Mouse (Mus musculus): Measurements from ENCODE around the gene Actg1. TPM values are rescaled to one million over a fixed set of nuclear protein-coding genes. Genes with fewer than 3 reads are reported as not detected.
A peak's percentile ranks its signal among the peaks of the same experiment; 100 is the strongest.

Gene Actg1
- polyA plus RNA-seq, 1 experiment from 2014 or later, result 3,237 TPM

DNA sequence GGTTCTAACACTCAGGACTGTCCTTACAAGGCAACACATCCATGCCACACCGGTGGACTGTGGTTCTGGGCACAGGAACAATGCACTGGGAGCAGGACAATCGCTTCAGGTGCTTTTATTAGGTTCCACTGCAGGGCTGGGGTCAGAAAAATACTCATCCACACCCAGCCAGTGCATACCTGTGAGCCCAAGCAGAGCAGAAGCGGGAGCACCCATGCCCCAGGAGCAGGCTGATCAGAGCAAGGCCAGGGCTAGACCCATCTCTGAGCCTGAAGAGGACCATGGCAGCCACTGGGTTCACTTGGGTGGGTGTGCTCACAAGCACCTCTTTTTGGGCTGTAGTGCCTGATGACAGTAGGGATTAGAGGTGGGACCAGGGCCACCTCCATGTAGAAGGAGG lies 31.9 kb upstream of the Actg1 start:
- Histone ChIP-seq H3K9ac (replicated peaks; ENCODE audit: low read length) (no peak overlapping the region), H3K27ac (replicated peaks; ENCODE audit: low read depth, low read length) (no peak overlapping the region), H3K36me3 (replicated peaks; ENCODE audit: control insufficient read depth, insufficient read depth, low read depth, low read length) (peaks cover 12% of the 10 kb centered on the region), H3K4me2 (ENCODE audit: low read depth, low read length) (no peak overlapping the region), H3K9me3 (replicated peaks; ENCODE audit: control insufficient read depth, low read length) (no peaks in the 10 kb centered on the region), H3K4me3 (ENCODE audit: low read depth, low read length) (no peak overlapping the region), H3K27me3 (ENCODE audit: control insufficient read depth, insufficient read depth, low read length) (no peaks in the 10 kb centered on the region), H3K4me1 (ENCODE audit: control insufficient read depth, insufficient read depth, low read length) (peaks cover 2% of the 10 kb centered on the region; the same call in 1 of the 2 replicates)
- no peak for ATAC-seq (replicated peaks; ENCODE audit: insufficient number of reproducible peaks, low FRiP score, low TSS enrichment, low read depth)
- no peak for DNase-seq (ENCODE audit: low spot score)
- 95% methylated on average over 3 of the region's 3 CpGs for WGBS

DNA sequence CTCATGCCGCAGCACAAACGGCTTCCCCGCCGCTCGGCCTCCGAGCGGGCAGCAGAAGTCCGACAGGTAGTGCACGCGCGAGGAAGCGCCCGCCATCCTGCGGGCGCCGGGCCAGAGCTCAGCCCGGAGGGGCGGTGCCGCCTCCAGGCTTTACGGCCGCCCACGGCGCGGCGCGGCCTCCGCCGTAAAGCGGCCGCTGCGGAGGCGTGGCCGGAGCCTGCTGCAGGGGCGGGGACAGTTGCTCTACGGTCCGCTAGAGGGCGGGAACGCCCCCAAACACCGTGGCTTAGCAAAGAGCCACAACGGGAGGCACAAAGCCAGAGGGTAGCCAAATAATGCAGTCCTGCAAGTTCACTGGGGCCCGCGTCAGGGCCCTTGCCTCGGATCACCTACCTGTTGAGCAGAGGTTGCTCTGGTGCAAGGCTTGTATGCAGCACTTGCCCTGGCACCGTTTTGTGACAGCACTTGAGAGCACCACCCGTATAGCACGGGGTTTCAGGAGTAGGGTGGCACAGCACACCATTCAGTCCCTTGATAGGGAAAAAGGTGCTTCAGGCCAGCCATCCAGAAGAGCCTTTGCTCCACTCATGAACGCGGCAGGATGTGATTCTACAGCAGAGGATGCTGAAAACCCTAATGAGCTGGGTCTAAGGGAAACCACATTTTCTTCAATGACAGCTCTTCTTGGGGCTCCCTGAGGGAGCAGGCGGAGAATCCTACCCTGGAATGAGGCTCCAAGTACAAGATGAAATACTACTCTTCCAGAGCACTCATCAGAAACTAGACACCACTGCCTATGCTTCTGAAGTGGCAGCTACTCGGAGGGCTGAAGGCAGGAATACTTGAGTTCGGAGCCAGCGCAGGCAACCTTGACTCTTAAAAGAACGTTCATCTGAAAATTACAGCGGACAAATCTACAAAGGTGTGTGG lies 30.5 kb upstream of the Actg1 start, which contains the start of gene Faap100:
TSS of gene Faap100 (minus strand) at position 154 of the 930 bp plus-strand sequence.
- H3K36me3 ChIP-seq (replicated peaks; ENCODE audit: control insufficient read depth, insufficient read depth, low read depth, low read length), result peaks cover 12% of the 10 kb centered on the region
- peak within 1 kb of the TSS; percentile 85 for H3K4me3 ChIP-seq (ENCODE audit: low read depth, low read length)
- no peaks in the 10 kb centered on the region for H3K9me3 ChIP-seq (replicated peaks; ENCODE audit: control insufficient read depth, low read length)
- WGBS, result 7% methylated on average over 54 of the region's 54 CpGs
- H3K4me1 ChIP-seq (ENCODE audit: control insufficient read depth, insufficient read depth, low read length), result peaks cover 2% of the 10 kb centered on the region; the same call in 1 of the 2 replicates
- H3K9ac ChIP-seq (replicated peaks; ENCODE audit: low read length), result peak within 1 kb of the TSS; percentile 75
- H3K4me2 ChIP-seq (ENCODE audit: low read depth, low read length), result peak within 1 kb of the TSS; percentile 95
- DNase-seq (ENCODE audit: low spot score) (peak; percentile 95), ATAC-seq (replicated peaks; ENCODE audit: insufficient number of reproducible peaks, low FRiP score, low TSS enrichment, low read depth) (peak; percentile 87)
- no peaks in the 10 kb centered on the region for H3K27me3 ChIP-seq (ENCODE audit: control insufficient read depth, insufficient read depth, low read length)
- H3K27ac ChIP-seq (replicated peaks; ENCODE audit: low read depth, low read length), result peak within 1 kb of the TSS; percentile 31; the same call in 1 of the 2 replicates

DNA sequence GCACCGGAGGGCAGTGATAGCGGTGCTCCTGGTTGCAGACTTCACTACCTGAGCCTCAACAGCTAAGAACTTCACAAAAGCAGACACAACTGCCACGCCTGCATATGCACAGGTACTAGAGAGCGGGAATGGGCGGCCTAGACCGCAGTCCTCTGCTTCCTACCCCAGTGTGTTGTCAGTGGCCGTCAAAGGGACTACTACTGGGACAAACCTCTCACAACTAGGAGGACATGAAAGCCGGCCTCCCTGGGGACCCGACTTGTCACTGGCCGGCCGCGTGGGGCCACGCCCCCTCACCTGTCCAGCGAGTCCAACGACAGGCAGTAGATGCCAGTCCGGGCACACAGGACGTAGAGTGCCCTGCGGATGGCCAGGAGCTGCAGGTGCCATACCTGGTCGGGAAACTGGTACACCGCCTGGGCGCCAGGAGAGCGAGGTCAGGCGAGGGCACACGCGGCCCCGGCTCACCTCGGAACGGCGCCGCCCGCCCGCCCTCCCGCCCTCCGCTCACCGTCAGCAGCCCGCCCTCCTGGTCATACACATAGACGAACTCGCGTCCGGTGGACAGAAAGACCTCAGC lies 29.8 kb upstream of the Actg1 start:
- Histone ChIP-seq H3K4me3 (ENCODE audit: low read depth, low read length) (peak overlapping the region; percentile 85), H3K9ac (replicated peaks; ENCODE audit: low read length) (peak overlapping the region; percentile 75), H3K36me3 (replicated peaks; ENCODE audit: control insufficient read depth, insufficient read depth, low read depth, low read length) (peaks cover 12% of the 10 kb centered on the region), H3K9me3 (replicated peaks; ENCODE audit: control insufficient read depth, low read length) (no peaks in the 10 kb centered on the region), H3K27me3 (ENCODE audit: control insufficient read depth, insufficient read depth, low read length) (no peaks in the 10 kb centered on the region), H3K4me1 (ENCODE audit: control insufficient read depth, insufficient read depth, low read length) (peaks cover 2% of the 10 kb centered on the region; the same call in 1 of the 2 replicates), H3K4me2 (ENCODE audit: low read depth, low read length) (peak overlapping the region; percentile 95), H3K27ac (replicated peaks; ENCODE audit: low read depth, low read length) (0 out of 2 replicates have a peak overlapping the region, but pooled peaks have one; percentile 28)
- DNase-seq (ENCODE audit: low spot score) (peak; percentile 24), ATAC-seq (replicated peaks; ENCODE audit: insufficient number of reproducible peaks, low FRiP score, low TSS enrichment, low read depth) (peak; percentile 8; the same call in 1 of the 2 replicates)
- 4% methylated on average over 40 of the region's 40 CpGs for WGBS

DNA sequence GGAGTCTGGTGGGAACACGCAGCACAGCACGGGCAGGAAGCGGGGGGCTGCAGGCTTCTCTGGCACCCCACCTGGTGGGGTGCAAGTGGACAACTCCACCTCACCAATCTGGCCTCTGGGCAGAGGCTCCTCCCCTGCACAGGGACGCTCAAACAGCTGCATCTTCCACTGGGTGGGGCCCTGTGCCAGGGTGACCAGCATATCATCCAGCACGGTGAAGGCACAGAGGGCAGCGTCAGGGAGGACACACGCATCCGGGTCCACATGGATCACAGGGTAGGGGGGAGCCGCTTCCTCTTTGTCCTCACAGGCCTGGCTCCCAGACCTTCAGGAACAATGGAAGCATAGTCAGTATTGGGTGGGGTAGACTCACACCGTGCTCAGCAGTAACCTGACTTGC lies 29.0 kb upstream of the Actg1 start:
- Histone ChIP-seq H3K4me2 (ENCODE audit: low read depth, low read length) (peak overlapping the region; percentile 95), H3K4me3 (ENCODE audit: low read depth, low read length) (peak overlapping the region; percentile 85), H3K36me3 (replicated peaks; ENCODE audit: control insufficient read depth, insufficient read depth, low read depth, low read length) (peaks cover 9% of the 10 kb centered on the region), H3K27me3 (ENCODE audit: control insufficient read depth, insufficient read depth, low read length) (no peaks in the 10 kb centered on the region), H3K9ac (replicated peaks; ENCODE audit: low read length) (peak overlapping the region; percentile 75), H3K4me1 (ENCODE audit: control insufficient read depth, insufficient read depth, low read length) (peaks cover 2% of the 10 kb centered on the region; the same call in 1 of the 2 replicates), H3K9me3 (replicated peaks; ENCODE audit: control insufficient read depth, low read length) (no peaks in the 10 kb centered on the region), H3K27ac (replicated peaks; ENCODE audit: low read depth, low read length) (no peak overlapping the region)
- DNase-seq (ENCODE audit: low spot score) (no peak), ATAC-seq (replicated peaks; ENCODE audit: insufficient number of reproducible peaks, low FRiP score, low TSS enrichment, low read depth) (no peak)
- WGBS, result 61% methylated on average over 10 of the region's 10 CpGs

DNA sequence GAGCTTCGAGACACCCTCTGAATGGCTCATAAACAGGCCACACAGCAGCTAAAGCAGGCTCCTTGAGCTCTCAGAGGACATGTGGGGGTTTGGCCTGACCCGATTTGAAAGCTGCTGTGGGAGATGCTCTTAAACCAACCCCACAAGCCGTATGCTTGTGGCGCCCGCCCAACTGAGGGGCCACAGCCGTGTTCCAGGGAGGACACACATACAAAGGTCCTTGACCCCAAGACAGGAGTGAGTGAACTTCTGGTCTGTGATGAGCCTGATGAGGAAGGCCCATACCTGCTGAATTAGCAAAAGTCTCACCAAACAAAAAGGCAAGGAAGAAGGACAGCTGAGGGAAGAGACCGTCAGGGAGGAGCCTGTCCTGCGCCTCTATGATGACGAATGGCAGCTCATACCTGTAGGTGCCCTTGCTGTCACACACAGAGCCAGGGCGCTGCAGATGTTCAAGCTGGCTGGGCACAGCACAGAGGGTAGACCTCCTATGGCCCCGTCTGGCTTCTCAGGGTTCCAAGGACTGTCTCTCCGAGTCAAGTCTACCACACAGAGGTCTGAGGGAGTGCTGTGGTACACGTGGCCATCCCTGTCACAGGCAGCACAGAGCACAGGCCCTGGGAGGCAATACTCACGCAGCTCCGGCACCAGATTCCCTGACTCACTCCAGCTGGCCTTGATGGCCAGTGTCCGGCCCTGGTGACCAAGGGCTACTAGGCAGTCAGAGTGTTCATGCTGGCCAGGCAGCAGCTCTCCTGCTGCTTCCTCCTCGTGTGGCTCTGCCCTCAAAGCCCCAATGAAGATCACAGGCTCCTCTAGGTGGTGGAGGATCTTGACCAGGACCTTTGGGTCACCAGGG lies 28.2 kb upstream of the Actg1 start:
- H3K4me3 ChIP-seq (ENCODE audit: low read depth, low read length), result no peak overlapping the region
- H3K4me1 ChIP-seq (ENCODE audit: control insufficient read depth, insufficient read depth, low read length), result peaks cover 2% of the 10 kb centered on the region; the same call in 1 of the 2 replicates
- H3K27me3 ChIP-seq (ENCODE audit: control insufficient read depth, insufficient read depth, low read length), result no peaks in the 10 kb centered on the region
- H3K27ac ChIP-seq (replicated peaks; ENCODE audit: low read depth, low read length), result no peak overlapping the region
- ATAC-seq (replicated peaks; ENCODE audit: insufficient number of reproducible peaks, low FRiP score, low TSS enrichment, low read depth), result no peak
- 89% methylated on average over 17 of the region's 17 CpGs for WGBS
- no peak overlapping the region; the same call in 1 of the 2 replicates for H3K9ac ChIP-seq (replicated peaks; ENCODE audit: low read length)
- DNase-seq (ENCODE audit: low spot score), result no peak
- H3K4me2 ChIP-seq (ENCODE audit: low read depth, low read length), result peak overlapping the region; percentile 13; the same call in 1 of the 2 replicates
- H3K36me3 ChIP-seq (replicated peaks; ENCODE audit: control insufficient read depth, insufficient read depth, low read depth, low read length), result peaks cover 3% of the 10 kb centered on the region
- no peaks in the 10 kb centered on the region for H3K9me3 ChIP-seq (replicated peaks; ENCODE audit: control insufficient read depth, low read length)

- ATAC-seq (replicated peaks; ENCODE audit: insufficient number of reproducible peaks, low FRiP score, low TSS enrichment, low read depth), result no peak
- 94% methylated on average over 10 of the region's 10 CpGs for WGBS
- peaks cover 3% of the 10 kb centered on the region for H3K36me3 ChIP-seq (replicated peaks; ENCODE audit: control insufficient read depth, insufficient read depth, low read depth, low read length)
Observed at GRCm38 (mm10) chr11:120375324-120375723, 27.0 kb upstream of the Actg1 start.

GRCm38 (mm10) chr11:120373820-120374586 lies 25.7 kb upstream of the Actg1 start:
- peaks cover 3% of the 10 kb centered on the region for H3K36me3 ChIP-seq (replicated peaks; ENCODE audit: control insufficient read depth, insufficient read depth, low read depth, low read length)
- no peaks in the 10 kb centered on the region for H3K9me3 ChIP-seq (replicated peaks; ENCODE audit: control insufficient read depth, low read length)
- H3K9ac ChIP-seq (replicated peaks; ENCODE audit: low read length), result no peak overlapping the region
- H3K4me1 ChIP-seq (ENCODE audit: control insufficient read depth, insufficient read depth, low read length), result peaks cover 2% of the 10 kb centered on the region; the same call in 1 of the 2 replicates
- H3K27me3 ChIP-seq (ENCODE audit: control insufficient read depth, insufficient read depth, low read length), result no peaks in the 10 kb centered on the region
- WGBS, result 90% methylated on average over 23 of the region's 23 CpGs
- no peak overlapping the region for H3K4me3 ChIP-seq (ENCODE audit: low read depth, low read length)
- no peak for ATAC-seq (replicated peaks; ENCODE audit: insufficient number of reproducible peaks, low FRiP score, low TSS enrichment, low read depth)
- DNase-seq (ENCODE audit: low spot score), result no peak
- no peak overlapping the region for H3K4me2 ChIP-seq (ENCODE audit: low read depth, low read length)
- H3K27ac ChIP-seq (replicated peaks; ENCODE audit: low read depth, low read length), result no peak overlapping the region

More at GRCm38 (mm10) chr11:120375324-120375723, 27.0 kb upstream of the Actg1 start:
- Histone ChIP-seq H3K9ac (replicated peaks; ENCODE audit: low read length) (no peak overlapping the region), H3K9me3 (replicated peaks; ENCODE audit: control insufficient read depth, low read length) (no peaks in the 10 kb centered on the region), H3K4me3 (ENCODE audit: low read depth, low read length) (no peak overlapping the region), H3K4me2 (ENCODE audit: low read depth, low read length) (no peak overlapping the region), H3K27ac (replicated peaks; ENCODE audit: low read depth, low read length) (no peak overlapping the region), H3K27me3 (ENCODE audit: control insufficient read depth, insufficient read depth, low read length) (no peaks in the 10 kb centered on the region), H3K4me1 (ENCODE audit: control insufficient read depth, insufficient read depth, low read length) (peaks cover 2% of the 10 kb centered on the region; the same call in 1 of the 2 replicates)
- DNase-seq (ENCODE audit: low spot score), result no peak

All from embryonic facial prominence, embryonic 11.5 days (tissue).